Mouse (Mus musculus) CH12.LX (cell line): ENCODE data around the gene Uggt2. TPM values are rescaled to one million over a fixed set of nuclear protein-coding genes. Genes with fewer than 3 reads are reported as not detected.

Experiments used
- DNase-seq: peaks from one replicate; pipeline ENCODE4 v3.0.0-alpha.2; 2013; ENCODE audit errors: extremely low read depth
- H3K27ac ChIP-seq: 2 replicates; pipeline ENCODE4 v1.5.1; 2012; ENCODE audit warnings: low read depth, mild to moderate bottlenecking, control low read depth, moderate library complexity; ENCODE audit not compliant: insufficient read depth
- H3K27me3 ChIP-seq: replicated peaks from 2 replicates; pipeline ENCODE3; 2012; ENCODE audit warnings: inconsistent platforms
- H3K36me3 ChIP-seq, 2 experiments: replicated peaks in 1 of 2; 2 replicates each; pipeline versions ENCODE3 to v1.6.1; 2012; ENCODE audit warnings: inconsistent platforms in 1 of 2, low read length in 1 of 2, mild to moderate bottlenecking in 1 of 2, mixed read lengths in 1 of 2, moderate library complexity in 1 of 2; ENCODE audit not compliant: control insufficient read depth in 1 of 2, insufficient read depth in 1 of 2
- H3K4me1 ChIP-seq, 2 experiments: 2 replicates each; pipeline ENCODE4 v1.6.1; 2012; ENCODE audit warnings: inconsistent platforms in 1 of 2, moderate library complexity in 1 of 2; ENCODE audit not compliant: insufficient read depth in 2 of 2, control insufficient read depth in 1 of 2
- H3K4me2 ChIP-seq: 2 replicates; pipeline ENCODE4 v1.6.1; 2012; ENCODE audit warnings: low read depth, mild to moderate bottlenecking, control low read depth; ENCODE audit not compliant: poor library complexity, insufficient read depth, severe bottlenecking
- H3K4me3 ChIP-seq, 3 experiments: fragments of 150-350 bp in 1 of 3; sonication (generic) in 1 of 3; replicated peaks in 1 of 3; 2 replicates each; pipeline versions ENCODE3 to v1.5.1; 2011 to 2012; ENCODE audit warnings: low read depth in 2 of 3, low read length in 2 of 3, mild to moderate bottlenecking in 2 of 3, moderate library complexity in 2 of 3, control low read depth in 1 of 3, improper control_type of control experiment in 1 of 3, inconsistent platforms in 1 of 3, mixed read lengths in 1 of 3; ENCODE audit not compliant: poor library complexity in 1 of 3
- H3K79me2 ChIP-seq: replicated peaks from 2 replicates; pipeline ENCODE4 v1.6.1; 2012; ENCODE audit warnings: mild to moderate bottlenecking, moderate library complexity; ENCODE audit not compliant: control insufficient read depth, poor library complexity, insufficient read depth, severe bottlenecking; ENCODE audit errors: extremely low read depth
- H3K9ac ChIP-seq: 2 replicates; pipeline ENCODE4 v1.6.1; 2012; ENCODE audit warnings: low read depth, mild to moderate bottlenecking, control low read depth, moderate library complexity; ENCODE audit not compliant: insufficient read depth
- H3K9me3 ChIP-seq: replicated peaks from 2 replicates; pipeline ENCODE3; 2012; ENCODE audit warnings: low read length, inconsistent platforms, mixed read lengths
- CHD2 ChIP-seq: IDR thresholded peaks from 2 replicates; pipeline ENCODE4 v1.6.1; 2011; ENCODE audit warnings: low read length, improper control_type of control experiment
- ELF1 ChIP-seq: IDR thresholded peaks from 2 replicates; pipeline ENCODE4 v1.6.1; 2014; ENCODE audit warnings: low read depth, mild to moderate bottlenecking, inconsistent platforms, low read length, improper control_type of control experiment
- HCFC1 ChIP-seq: IDR thresholded peaks from 2 replicates; pipeline ENCODE4 v1.6.1; 2012; ENCODE audit warnings: low read depth, mild to moderate bottlenecking, inconsistent platforms, low read length, improper control_type of control experiment
- MAFK ChIP-seq: IDR thresholded peaks from 2 replicates; pipeline ENCODE4 v1.6.1; 2011; ENCODE audit warnings: low read length, improper control_type of control experiment; ENCODE audit not compliant: insufficient replicate concordance
- MAX ChIP-seq: IDR thresholded peaks from 2 replicates; pipeline ENCODE4 v1.6.1; 2011; ENCODE audit warnings: low read length, improper control_type of control experiment
- MAZ ChIP-seq: IDR thresholded peaks from 2 replicates; pipeline ENCODE4 v1.6.1; 2012; ENCODE audit warnings: low read depth, mild to moderate bottlenecking, inconsistent platforms, low read length, improper control_type of control experiment, moderate library complexity
- MEF2A ChIP-seq: IDR thresholded peaks from 2 replicates; pipeline ENCODE4 v1.6.1; 2014; ENCODE audit warnings: low read depth, mild to moderate bottlenecking, inconsistent platforms, low read length, improper control_type of control experiment, borderline replicate concordance
- MXI1 ChIP-seq: IDR thresholded peaks from 2 replicates; pipeline ENCODE4 v1.6.1; 2011; ENCODE audit warnings: mild to moderate bottlenecking, low read depth, low read length, improper control_type of control experiment
- NELFE ChIP-seq: IDR thresholded peaks from 2 replicates; pipeline ENCODE4 v1.6.1; 2011; ENCODE audit warnings: low read depth, low read length, improper control_type of control experiment
- NRF1 ChIP-seq: IDR thresholded peaks from 2 replicates; pipeline ENCODE4 v1.6.1; 2014; ENCODE audit warnings: low read depth, mild to moderate bottlenecking, inconsistent platforms, low read length, improper control_type of control experiment, moderate library complexity
- POLR2A ChIP-seq: IDR thresholded peaks from 2 replicates; pipeline ENCODE4 v1.6.1; 2011; ENCODE audit warnings: low read depth, mild to moderate bottlenecking, improper control_type of control experiment, low read length
- SIN3A ChIP-seq: IDR thresholded peaks from 2 replicates; pipeline ENCODE4 v1.6.1; 2012; ENCODE audit warnings: low read length, improper control_type of control experiment, inconsistent platforms
- SMC3 ChIP-seq: IDR thresholded peaks from 2 replicates; pipeline ENCODE4 v1.6.1; 2011; ENCODE audit warnings: low read depth, low read length, improper control_type of control experiment
- TBP ChIP-seq: conservative IDR thresholded peaks from 2 replicates; pipeline ENCODE4 v1.6.1; 2011; ENCODE audit warnings: low read depth, low read length, improper control_type of control experiment
- TCF12 ChIP-seq: IDR thresholded peaks from 2 replicates; pipeline ENCODE4 v1.6.1; 2014; ENCODE audit warnings: low read depth, mild to moderate bottlenecking, inconsistent platforms, low read length, improper control_type of control experiment
- UBTF ChIP-seq: IDR thresholded peaks from 2 replicates; pipeline ENCODE4 v1.6.1; 2012; ENCODE audit warnings: low read depth, mild to moderate bottlenecking, inconsistent platforms, low read length, improper control_type of control experiment, moderate library complexity
- ZC3H11A ChIP-seq: IDR thresholded peaks from 2 replicates; pipeline ENCODE4 v1.6.1; 2012; ENCODE audit warnings: low read depth, mild to moderate bottlenecking, inconsistent platforms, low read length, improper control_type of control experiment
- ZMIZ1 ChIP-seq: IDR thresholded peaks from 2 replicates; pipeline ENCODE4 v1.6.1; 2012; ENCODE audit warnings: low read depth, mild to moderate bottlenecking, inconsistent platforms, low read length, improper control_type of control experiment
- dilution Hi-C: fragments of 300-500 bp; cut with MboI; formaldehyde crosslinking; loops from 2 replicates; pipeline ENCODE4 v1.14.3; 2020; ENCODE audit warnings: low sequenced_read_pairs; ENCODE audit not compliant: extremely low pct_unique_long_range_greater_than_20kb, extremely low pct_ligation_motif_present
- in situ Hi-C: fragments of 300-500 bp; cut with MboI; formaldehyde crosslinking; loops from 3 replicates; pipeline ENCODE4 v1.14.3; 2019; ENCODE audit warnings: low sequenced_read_pairs, low pct_ligation_motif_present, low pct_unique_long_range_greater_than_20kb, mixed read lengths
- polyA plus RNA-seq: library from polyadenylated mRNA; unstranded; fragments of >175 nt; gene quantifications from 2 replicates; pipeline ENCODE4 v1.2.1, GENCODE M21; 2012; ENCODE audit warnings: low read depth; ENCODE audit not compliant: insufficient read length
- total RNA-seq, 2 experiments: library from RNA; depleted of rRNA; stranded (reverse); fragments of 300-350 nt in 1 of 2; fragments of >200 nt in 1 of 2; gene quantifications; 2 replicates each; pipeline ENCODE4 v1.2.3; 2012 to 2014

The Uggt2 gene
- total and polyA plus RNA-seq, 3 experiments, result 0.42 to 1.2 (median 1.0) TPM

DNA sequence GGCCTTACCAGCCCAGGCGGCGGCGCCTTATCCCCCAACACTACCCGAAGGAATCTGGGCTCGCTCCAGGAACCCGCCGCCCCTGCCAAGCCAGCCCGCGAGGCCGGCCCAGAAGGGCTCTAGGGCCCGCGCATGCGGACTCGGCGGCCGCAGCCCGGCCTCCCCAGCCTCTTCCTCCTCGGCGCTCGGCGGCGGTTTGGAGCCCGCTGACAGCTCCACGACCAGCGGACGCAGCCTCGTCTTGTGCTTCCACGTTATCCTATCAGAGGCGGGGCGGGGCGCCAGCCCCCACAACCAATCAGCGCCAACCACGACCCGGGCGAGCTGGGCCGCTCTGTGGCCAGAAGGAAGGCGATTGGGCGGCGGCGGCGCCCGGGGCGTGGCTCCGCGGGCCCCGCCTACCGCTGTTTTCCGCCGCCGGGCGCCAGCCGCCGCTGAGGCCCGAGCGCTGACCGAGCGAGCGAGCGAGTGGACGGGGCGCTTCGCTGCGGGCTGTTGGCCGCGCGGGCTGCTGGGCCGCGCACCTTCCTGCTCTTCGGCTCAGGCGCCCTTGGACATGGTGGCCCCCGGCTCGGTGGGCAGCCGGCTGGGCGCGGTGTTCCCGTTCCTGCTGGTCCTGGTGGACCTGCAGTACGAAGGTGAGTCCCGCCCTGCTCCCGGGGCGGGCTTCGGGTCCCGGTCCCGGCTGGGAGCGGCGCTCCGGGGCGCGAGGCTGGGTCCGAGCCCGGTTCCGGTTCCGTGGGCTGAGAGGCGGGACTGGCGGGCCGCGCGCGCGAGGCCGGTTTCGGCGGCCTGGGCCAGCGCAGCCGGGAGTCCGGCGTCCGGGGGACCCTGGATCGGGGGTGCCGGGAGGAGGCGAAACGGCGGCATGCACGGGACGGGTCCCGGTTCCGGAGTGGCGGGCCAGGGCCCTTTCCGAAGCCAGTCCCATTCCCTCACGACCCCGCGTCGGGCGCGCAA lies 161.4 kb downstream of the Uggt2 start, which contains the start of gene Dnajc3:
Dnajc3 (plus strand) TSS at position 444 of the 960 bp plus-strand sequence.
- DNase-seq, result peak; percentile 96
- Histone ChIP-seq H3K79me2 (peaks cover 14% of the 10 kb centered on the region), H3K27me3 (no peaks in the 10 kb centered on the region), H3K27ac (peak within 1 kb of the TSS; percentile 12; the same call in 1 of the 2 replicates), H3K4me1 (peaks cover 6 to 42% of the 10 kb centered on the region in 2 experiments; a peak in 3 of 4 replicates), H3K9me3 (no peaks in the 10 kb centered on the region), H3K9ac (peak within 1 kb of the TSS; percentile 92), H3K36me3 (peaks cover 0 to 6% of the 10 kb centered on the region in 2 experiments), H3K4me2 (peak within 1 kb of the TSS; percentile 83), H3K4me3 (peak within 1 kb of the TSS; percentile 72 to 99 (median 95))
- in situ Hi-C loops (no loop called here), dilution Hi-C loops (no loop called here)
- peak; percentile 86 for TF ChIP-seq NRF1
- no peak for TF ChIP-seq ZC3H11A
- peak; percentile 64 for TF ChIP-seq ELF1
- peak; percentile 83 for TF ChIP-seq TCF12
- peak; percentile 65; the same call in 1 of the 2 replicates for TF ChIP-seq TBP
- TF ChIP-seq CHD2, result 0 out of 2 replicates have a peak, but pooled peaks have one; percentile 23
- TF ChIP-seq HCFC1, result peak; percentile 31; the same call in 1 of the 2 replicates
- TF ChIP-seq SIN3A, result no peak; the same call in none of the 2 replicates
- TF ChIP-seq UBTF, result 0 out of 2 replicates have a peak, but pooled peaks have one; percentile 68
- TF ChIP-seq NELFE, result peak; percentile 79
- peak; percentile 93 for TF ChIP-seq POLR2A
- TF ChIP-seq MXI1, result peak; percentile 72
- no peak for TF ChIP-seq MAZ
- 0 out of 2 replicates have a peak, but pooled peaks have one; percentile 7 for TF ChIP-seq MEF2A
- no peak for TF ChIP-seq SMC3
- peak; percentile 52; the same call in 1 of the 2 replicates for TF ChIP-seq ZMIZ1
- TF ChIP-seq MAFK, result no peak

DNA sequence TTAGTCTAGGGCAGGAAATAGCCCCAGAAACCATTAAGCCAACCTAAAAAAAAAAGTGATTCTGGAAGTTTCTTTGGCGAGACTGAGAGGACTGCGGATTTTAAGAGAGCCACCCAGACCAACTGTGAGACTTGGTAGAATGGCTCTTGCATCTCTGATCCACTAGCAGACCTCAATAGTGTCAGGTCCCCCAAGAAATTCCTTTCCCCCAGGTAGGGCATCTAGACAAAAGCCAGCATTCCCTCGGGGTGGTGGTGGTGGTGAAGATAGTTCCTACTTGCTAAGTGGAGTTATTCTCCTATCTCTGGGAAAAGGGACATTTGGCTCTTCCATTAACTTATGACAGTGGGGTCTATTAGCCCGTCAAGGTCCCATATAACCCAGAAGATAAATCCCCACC lies 162.3 kb downstream of the Uggt2 start:
- Histone ChIP-seq H3K36me3 (peaks cover 0 to 3% of the 10 kb centered on the region in 2 experiments), H3K9ac (peak overlapping the region; percentile 62), H3K27me3 (no peaks in the 10 kb centered on the region), H3K27ac (no peak overlapping the region), H3K4me2 (peak overlapping the region; percentile 74), H3K79me2 (peaks cover 14% of the 10 kb centered on the region), H3K4me3 (peak overlapping the region; percentile 56 to 99 (median 67)), H3K4me1 (peaks cover 6 to 39% of the 10 kb centered on the region in 2 experiments; a peak in 3 of 4 replicates), H3K9me3 (no peaks in the 10 kb centered on the region)
- no peak for DNase-seq
- dilution Hi-C loops, result no loop called here
- in situ Hi-C loops, result no loop called here
- TF ChIP-seq MEF2A, result 0 out of 2 replicates have a peak, but pooled peaks have one; percentile 8
- TF ChIP-seq MAX, result no peak
- TF ChIP-seq ZMIZ1, result no peak
- TF ChIP-seq UBTF, result no peak
